In genomic region chr5:137288999-137289470, GRCm38 (mm10) we compare ENCODE assay signal across 8 mouse cellular contexts. TPM values are rescaled to one million over a fixed set of nuclear protein-coding genes. Genes with fewer than 3 reads are reported as not detected.
A peak's percentile ranks its signal among the peaks of the same experiment; 100 is the strongest.
DNase-seq lines count a peak whose midpoint lies in the region; ATAC-seq lines count a peak whose summit lies in the region.

No protein-coding gene starts in this region.

- no peak for ATAC-seq in cerebellum, adult (ENCODE audit: insufficient number of reproducible peaks, low FRiP score, low TSS enrichment)
- 0 out of 2 replicates have a peak, but pooled peaks have one; percentile 6 for ATAC-seq in embryonic facial prominence, embryonic 15.5 days (ENCODE audit: insufficient number of reproducible peaks, low FRiP score, low TSS enrichment, low read depth)
- no peak for ATAC-seq in limb, embryonic 11.5 days (ENCODE audit: insufficient number of reproducible peaks, low FRiP score, low TSS enrichment, low read depth)

- peaks cover 36% of the 10 kb centered on the region for H3K4me1 ChIP-seq in embryonic facial prominence, embryonic 15.5 days
- peaks cover 20% of the 10 kb centered on the region for H3K4me1 ChIP-seq in limb, embryonic 11.5 days (ENCODE audit: control insufficient read depth, insufficient read depth, low read length)

- no peaks in the 10 kb centered on the region for H3K9me3 ChIP-seq in embryonic facial prominence, embryonic 15.5 days (replicated peaks)
- H3K9me3 ChIP-seq in limb, embryonic 11.5 days (ENCODE audit: control insufficient read depth, low read length): no peaks in the 10 kb centered on the region

- H3K27me3 ChIP-seq in embryonic facial prominence, embryonic 15.5 days: peaks cover 46% of the 10 kb centered on the region
- peaks cover 51% of the 10 kb centered on the region for H3K27me3 ChIP-seq in limb, embryonic 11.5 days (ENCODE audit: control insufficient read depth, insufficient read depth, low read length)

- H3K4me2 ChIP-seq in embryonic facial prominence, embryonic 15.5 days (replicated peaks): peak overlapping the region; percentile 85
- H3K4me2 ChIP-seq in limb, embryonic 11.5 days (ENCODE audit: low read depth, severe bottlenecking): peak overlapping the region; percentile 34

- no peak overlapping the region; the same call in 1 of the 2 replicates for H3K27ac ChIP-seq in embryonic facial prominence, embryonic 15.5 days (replicated peaks)
- no peak overlapping the region for H3K27ac ChIP-seq in limb, embryonic 11.5 days (replicated peaks; ENCODE audit: low read depth, low read length)

- 2% methylated on average over 25 of the region's 25 CpGs for WGBS in embryonic facial prominence, embryonic 15.5 days
- 1% methylated on average over 25 of the region's 25 CpGs for WGBS in limb, embryonic 11.5 days

- peak overlapping the region; percentile 43 for H3K4me3 ChIP-seq in embryonic facial prominence, embryonic 15.5 days (replicated peaks)
- H3K4me3 ChIP-seq in limb, embryonic 11.5 days (ENCODE audit: low read depth, low read length): peak overlapping the region; percentile 30; the same call in 1 of the 2 replicates

- H3K9ac ChIP-seq in embryonic facial prominence, embryonic 15.5 days: no peak overlapping the region
- H3K9ac ChIP-seq in limb, embryonic 11.5 days (ENCODE audit: low read length): no peak overlapping the region

- H3K36me3 ChIP-seq in embryonic facial prominence, embryonic 15.5 days: no peaks in the 10 kb centered on the region
- H3K36me3 ChIP-seq in limb, embryonic 11.5 days (ENCODE audit: control insufficient read depth, insufficient read depth, low read length): no peaks in the 10 kb centered on the region

- DNase-seq in cerebellum, adult 11 months: peak; percentile 57
- DNase-seq in WW6 (ENCODE audit: low read depth, low spot score): peak; percentile 54
- DNase-seq in heart, postnatal 4 days: peak; percentile 60
- peak; percentile 60 for DNase-seq in limb, embryonic 11.5 days (ENCODE audit: low spot score)
- peak; percentile 50 for DNase-seq in neural tube, embryonic 10.5 days (ENCODE audit: extremely low spot score, low spot score)
- peak; percentile 69 for DNase-seq in thymus, postnatal 25 days

RNA-seq across cellular contexts. Expression of gene Ache, which starts 1.7 kb away (rescaled TPM):
- polyA plus RNA-seq in embryonic facial prominence, embryonic 15.5 days (2015; fragmentation: Nextera tagmentation; extraction: Ambion mirVana): 19.0 and 24.0 TPM in 2 replicates
- 1 to 10 TPM; 3.9 to 4.3 TPM for total RNA-seq in heart, postnatal 4 days (2021)
- polyA plus RNA-seq in limb, embryonic 11.5 days (2014; fragmentation: Nextera tagmentation; extraction: Ambion mirVana): 1.3 and 1.7 TPM in 2 replicates

RNA-seq across cellular contexts. Expression of gene Ufsp1, which starts 5.4 kb away (rescaled TPM):
- polyA plus RNA-seq in embryonic facial prominence, embryonic 15.5 days (2015; fragmentation: Nextera tagmentation; extraction: Ambion mirVana): 10.9 and 11.0 TPM in 2 replicates
- 1 to 10 TPM; 7.5 to 8.0 TPM for total RNA-seq in heart, postnatal 4 days (2021)
- polyA plus RNA-seq in limb, embryonic 11.5 days (2014; fragmentation: Nextera tagmentation; extraction: Ambion mirVana): 7.4 and 7.6 TPM in 2 replicates

RNA-seq across cellular contexts. Expression of gene Srrt, which starts 18.4 kb away (rescaled TPM):
- polyA plus RNA-seq in embryonic facial prominence, embryonic 15.5 days (2015; fragmentation: Nextera tagmentation; extraction: Ambion mirVana): 124 TPM in 2 replicates
- total RNA-seq in heart, postnatal 4 days (2021): 100 to 1,000 TPM; 108 to 119 TPM
- polyA plus RNA-seq in limb, embryonic 11.5 days (2014; fragmentation: Nextera tagmentation; extraction: Ambion mirVana): 175 and 177 TPM in 2 replicates

RNA-seq across cellular contexts. Expression of gene Trip6, which starts 25.2 kb away (rescaled TPM):
- polyA plus RNA-seq in embryonic facial prominence, embryonic 15.5 days (2015; fragmentation: Nextera tagmentation; extraction: Ambion mirVana): 112 and 117 TPM in 2 replicates
- 10 to 100 TPM; 32.5 to 36.0 TPM for total RNA-seq in heart, postnatal 4 days (2021)
- 56.5 and 57.2 TPM in 2 replicates for polyA plus RNA-seq in limb, embryonic 11.5 days (2014; fragmentation: Nextera tagmentation; extraction: Ambion mirVana)

RNA-seq across cellular contexts. Expression of gene Slc12a9, which starts 44.4 kb away (rescaled TPM):
- polyA plus RNA-seq in embryonic facial prominence, embryonic 15.5 days (2015; fragmentation: Nextera tagmentation; extraction: Ambion mirVana): 14.8 and 16.3 TPM in 2 replicates
- 1 to 10 TPM; 5.0 to 5.5 TPM for total RNA-seq in heart, postnatal 4 days (2021)
- polyA plus RNA-seq in limb, embryonic 11.5 days (2014; fragmentation: Nextera tagmentation; extraction: Ambion mirVana): 4.7 and 6.4 TPM in 2 replicates
